Mouse (Mus musculus) gastrocnemius, postnatal 10 days (tissue): ENCODE measurements around the gene Azi2. TPM values are rescaled to one million over a fixed set of nuclear protein-coding genes. Genes with fewer than 3 reads are reported as not detected.

ENCODE experiments used
- DNase-seq: peaks from one replicate; pipeline ENCODE4 v3.0.0; 2021; ENCODE audit warnings: mixed read lengths
- long read RNA-seq, 2 experiments: library from polyadenylated mRNA; stranded (forward); transcript quantifications; one replicate each; pipeline ENCODE4 v2.0.0; 2021
- total RNA-seq, 2 experiments: library from RNA; stranded (reverse); gene quantifications; 2 replicates each; pipeline ENCODE4 v1.2.3; 2021

Gene Azi2
- 10 to 100 TPM; 46.5 to 48.8 TPM for total RNA-seq
- long read RNA-seq, experiment 1, transcript Azi2-201 (8 exons, 3,396 nt), result major isoform, 18 of 88 reads
- long read RNA-seq, experiment 1, partial matches to known transcripts, result 2 of 88 reads
- long read RNA-seq, experiment 1, other reads (novel, unspliced or antisense), result 68 of 88 reads
- long read RNA-seq, experiment 2, transcript Azi2-201 (8 exons, 3,396 nt), result major isoform, 11 of 61 reads
- long read RNA-seq, experiment 2, partial matches to known transcripts, result 3 of 61 reads
- long read RNA-seq, experiment 2, other reads (novel, unspliced or antisense), result 47 of 61 reads

GRCm38 (mm10) chr9:118040218-118041021, at the start of gene Azi2:
Gene Azi2 (plus strand): TSS chr9:118040499.
- DNase-seq, result peak; percentile 97

DNA sequence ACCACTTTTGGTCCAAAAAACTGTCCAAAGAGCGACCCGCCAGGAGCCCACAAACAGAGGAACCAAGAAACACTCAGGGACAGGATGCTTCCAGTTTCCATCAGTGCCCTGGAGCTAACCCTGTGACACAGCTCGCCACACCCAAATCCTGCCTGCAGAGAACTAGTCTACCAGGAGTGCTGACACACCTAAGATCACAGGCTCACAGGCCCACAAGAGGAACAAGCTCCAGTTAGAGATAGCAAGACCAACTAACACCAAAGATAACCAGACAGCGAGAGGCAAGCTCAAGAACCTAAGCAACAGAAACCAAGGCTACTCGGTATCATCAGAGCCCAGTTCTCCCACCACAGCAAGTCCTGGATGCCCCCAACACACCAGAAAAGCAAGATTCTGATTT, 43.7 kb upstream of the Azi2 start:
- no peak for DNase-seq

DNA sequence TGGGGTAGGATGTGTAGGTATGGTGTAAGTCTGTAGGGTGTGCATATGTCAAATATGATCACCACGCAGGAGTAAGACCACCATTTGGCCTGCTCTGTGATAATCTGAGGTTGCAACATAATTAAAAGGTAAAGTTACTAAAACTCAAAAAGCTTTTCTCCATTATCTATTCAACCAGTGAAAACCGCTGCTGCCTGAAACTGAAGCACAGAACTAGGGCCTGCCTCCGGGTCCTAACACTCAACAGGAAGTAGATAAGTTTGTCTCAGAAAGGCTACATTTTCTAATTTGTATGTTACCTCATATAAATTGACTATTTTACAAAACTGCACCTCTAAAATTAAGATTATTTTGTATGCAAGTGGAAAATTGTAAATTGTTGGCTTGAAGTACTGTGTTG, 38.8 kb upstream of the Azi2 start:
- no peak for DNase-seq

- no peak for DNase-seq
Observed at GRCm38 (mm10) chr9:118003218-118003886, 36.9 kb upstream of the Azi2 start.

DNA sequence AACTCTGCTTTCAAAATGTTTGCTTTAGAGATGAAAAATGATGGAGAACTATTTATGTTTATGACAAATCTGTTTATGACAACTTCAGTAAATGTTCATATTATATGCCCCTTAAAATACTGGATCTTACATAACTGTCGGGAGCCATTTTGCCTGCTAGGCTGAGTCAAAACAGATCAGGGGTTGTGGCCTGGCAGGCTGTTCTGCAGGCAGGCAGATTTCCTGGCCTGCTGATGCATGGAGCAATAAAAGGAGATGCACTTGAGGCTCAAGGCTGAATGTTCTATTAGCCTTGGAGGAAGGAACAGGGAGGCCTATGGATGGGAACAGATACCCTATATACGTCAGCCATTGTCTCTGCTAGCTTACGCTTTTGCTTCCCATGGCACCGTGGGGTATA, 36.4 kb upstream of the Azi2 start:
- DNase-seq, result no peak

DNA sequence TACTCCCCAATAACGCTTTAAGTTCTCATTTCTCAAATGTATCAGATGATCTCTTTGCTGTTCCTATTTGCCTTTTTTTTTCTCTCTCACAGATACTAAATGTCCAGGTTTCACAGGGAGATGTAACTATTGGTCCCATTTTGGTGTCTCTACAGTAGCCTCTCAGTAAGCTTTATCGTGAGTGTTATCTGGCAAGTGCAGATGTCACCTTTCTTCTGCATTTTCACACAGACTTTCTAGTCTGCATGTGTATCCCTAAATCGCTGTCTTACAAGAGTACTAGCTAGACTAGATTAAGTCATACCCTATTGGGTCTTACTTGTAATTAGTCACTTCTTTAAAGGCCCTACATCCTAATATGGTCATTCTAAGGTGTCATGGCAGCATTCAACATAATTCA, 27.4 kb upstream of the Azi2 start:
- DNase-seq, result no peak

GRCm38 (mm10) chr9:118024966-118025365, 15.3 kb upstream of the Azi2 start:
- DNase-seq, result no peak

GRCm38 (mm10) chr9:118029490-118029889, 10.8 kb upstream of the Azi2 start:
- DNase-seq, result no peak

DNA sequence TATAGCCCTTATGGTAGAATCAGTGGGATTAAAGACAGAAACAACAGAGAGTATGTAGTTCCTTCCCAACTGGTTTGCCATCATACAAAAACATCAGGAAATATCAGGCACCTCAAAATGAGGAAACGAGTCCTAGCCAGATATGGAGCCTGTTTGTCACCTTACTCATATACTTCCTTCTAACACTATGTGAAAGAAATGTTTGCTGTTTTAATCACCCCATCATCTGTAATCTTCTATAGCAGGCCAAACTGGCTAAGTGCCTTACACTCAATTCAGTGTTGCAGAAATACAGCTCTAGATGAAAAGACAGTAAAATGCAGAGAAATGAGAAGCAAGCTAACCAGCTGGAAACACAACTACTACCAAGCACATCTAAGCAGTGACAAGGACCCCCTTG, 10.0 kb upstream of the Azi2 start:
- no peak for DNase-seq

- no peak for DNase-seq
Observed at GRCm38 (mm10) chr9:118031694-118032093, 8.6 kb upstream of the Azi2 start.

DNA sequence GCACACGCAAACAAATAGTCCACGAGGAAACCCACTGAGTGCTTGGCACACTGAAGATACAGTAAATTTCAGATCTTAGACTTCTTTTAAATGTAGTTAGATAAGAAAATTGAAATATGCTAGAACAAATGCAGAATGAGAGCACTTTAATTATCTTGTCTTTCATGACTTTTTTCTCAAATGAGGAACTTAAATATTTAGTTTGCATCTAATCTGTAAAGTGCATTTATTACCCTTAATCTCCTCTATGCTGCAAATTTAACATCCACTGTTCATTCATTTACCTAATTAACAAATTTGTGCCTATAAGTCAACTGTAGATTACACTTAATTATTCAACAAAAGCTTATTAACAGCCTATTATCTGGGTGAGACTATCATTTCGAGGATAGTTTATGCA, 5.3 kb upstream of the Azi2 start:
- no peak for DNase-seq

- peak; percentile 15 for DNase-seq
Observed at GRCm38 (mm10) chr9:118041022-118041400, 712 bp downstream of the Azi2 start.

DNA sequence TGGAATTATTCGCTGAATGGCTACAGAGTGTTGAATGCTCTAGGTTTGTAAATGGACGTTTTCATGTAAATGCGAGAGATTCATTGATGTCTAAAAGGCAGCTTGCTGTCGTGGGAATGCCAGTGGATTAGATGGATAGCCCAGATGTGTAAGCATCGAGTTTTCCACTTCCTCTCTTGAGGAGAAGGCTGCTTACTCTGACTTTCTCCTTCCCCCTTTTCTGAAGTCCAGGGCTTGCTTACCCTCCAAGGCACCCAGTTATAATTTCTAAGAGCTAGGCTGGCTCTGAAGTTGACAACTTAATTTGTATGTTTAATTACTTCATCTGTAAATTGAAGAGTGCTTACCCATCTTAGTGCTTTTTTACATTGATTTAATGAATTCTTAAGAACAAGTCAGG, 1.3 kb downstream of the Azi2 start:
- no peak for DNase-seq

DNA sequence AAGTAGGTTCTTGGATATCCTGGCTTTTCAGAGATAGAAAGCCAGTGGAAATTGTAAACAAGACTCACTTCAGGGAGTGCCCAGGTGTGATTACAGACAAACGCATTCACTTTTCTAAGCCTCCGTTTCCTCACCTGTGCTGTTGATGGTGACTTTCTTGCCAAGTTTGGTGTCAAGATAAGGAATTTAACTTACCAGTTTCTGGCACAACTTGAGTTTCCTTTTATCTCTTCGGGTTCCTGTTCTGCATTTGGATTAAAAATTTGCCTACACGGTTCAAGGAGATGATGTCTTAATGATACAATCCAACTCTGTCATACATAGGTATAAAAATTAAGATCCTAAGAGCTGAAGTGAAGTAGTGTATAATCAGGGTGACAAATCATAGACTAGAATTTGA, 2.4 kb downstream of the Azi2 start:
- DNase-seq, result no peak

DNA sequence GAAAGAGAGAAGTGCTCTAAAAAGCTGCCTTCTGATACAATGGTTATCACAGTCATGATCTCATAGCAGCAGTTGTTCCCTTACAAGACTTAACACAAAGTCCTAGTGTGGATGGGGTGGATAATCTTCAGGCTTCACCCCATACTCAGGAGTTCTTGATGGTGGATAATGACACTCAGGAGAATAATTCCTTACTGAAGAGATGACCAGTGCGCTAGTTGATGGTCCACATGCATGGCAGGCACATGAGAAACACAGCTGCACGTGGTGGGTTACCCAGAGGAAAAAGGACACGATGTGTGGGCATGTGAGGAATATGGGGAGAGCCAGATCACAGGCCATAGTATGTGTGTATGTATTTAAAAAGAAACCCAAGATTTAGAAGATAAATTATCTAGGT, 3.3 kb downstream of the Azi2 start:
- DNase-seq, result no peak

DNA sequence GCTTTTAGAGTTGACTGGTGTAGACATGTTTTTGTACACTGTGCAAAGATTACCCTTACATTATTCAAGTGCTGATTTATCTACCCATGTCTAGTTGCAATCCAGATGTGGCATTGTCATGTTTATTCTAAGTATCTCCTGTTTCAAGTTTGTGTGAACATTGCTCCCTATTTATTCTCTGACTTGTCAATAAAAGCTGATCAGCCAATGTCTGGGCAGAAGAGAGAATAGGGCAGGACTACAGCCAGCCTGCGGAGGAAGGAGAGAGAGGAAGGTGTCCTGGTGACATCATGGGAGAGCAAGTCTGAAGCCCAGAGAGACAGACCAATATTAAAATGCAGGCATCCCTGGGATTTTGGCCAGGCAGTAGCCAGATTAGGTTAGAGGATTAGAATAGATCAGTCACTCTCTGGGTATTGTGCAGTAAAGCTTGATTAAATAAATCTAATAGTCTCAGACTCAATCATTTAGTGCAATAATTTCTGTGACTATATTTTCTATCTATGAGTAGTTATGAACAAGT, 4.8 kb downstream of the Azi2 start:
- no peak for DNase-seq

GRCm38 (mm10) chr9:118053286-118053685, 13.0 kb downstream of the Azi2 start:
- no peak for DNase-seq

DNA sequence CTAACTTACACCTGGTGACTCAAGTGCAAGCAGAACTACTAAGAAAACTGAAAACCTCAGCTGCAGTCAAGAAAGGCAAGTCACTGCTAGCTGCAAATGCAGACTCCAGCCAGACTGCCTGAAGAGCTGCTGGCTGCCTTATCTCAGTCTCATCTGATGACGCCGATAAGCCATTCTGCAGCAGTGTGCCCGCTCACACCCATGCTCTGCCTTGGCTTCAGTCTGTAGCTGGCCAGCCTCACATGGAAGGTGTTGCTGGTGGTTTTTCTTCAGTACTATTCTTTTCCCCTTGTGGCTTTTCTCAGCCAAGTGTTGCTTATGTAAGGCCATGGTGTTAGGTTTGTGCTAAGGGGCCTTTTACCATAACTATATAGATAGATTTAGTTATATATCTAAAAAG, 18.8 kb downstream of the Azi2 start:
- no peak for DNase-seq

- DNase-seq, result peak; percentile 19
Observed at GRCm38 (mm10) chr9:118070442-118070841, 30.1 kb downstream of the Azi2 start.

GRCm38 (mm10) chr9:118071337-118071736, 31.0 kb downstream of the Azi2 start:
- DNase-seq, result no peak

DNA sequence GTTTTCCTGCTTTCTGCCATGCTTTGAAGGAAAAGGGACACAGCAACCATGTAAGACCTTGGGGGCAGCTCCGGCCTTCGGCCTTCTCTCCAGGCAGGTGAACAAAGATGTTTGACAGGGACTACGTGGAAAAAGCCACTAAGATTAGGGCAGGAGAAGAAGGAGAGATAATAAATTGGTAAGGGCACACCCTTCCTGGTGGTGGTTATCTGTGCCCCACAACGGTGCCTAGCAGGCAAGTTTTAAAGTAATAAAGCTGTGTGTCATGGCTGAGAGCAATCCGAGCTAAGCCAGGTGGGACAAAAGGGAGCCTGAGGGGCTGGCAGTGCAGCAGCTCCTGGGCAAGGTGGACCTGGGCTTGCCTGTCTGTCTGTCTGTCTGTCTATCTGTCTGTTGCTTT, 31.8 kb downstream of the Azi2 start:
- DNase-seq, result no peak

DNA sequence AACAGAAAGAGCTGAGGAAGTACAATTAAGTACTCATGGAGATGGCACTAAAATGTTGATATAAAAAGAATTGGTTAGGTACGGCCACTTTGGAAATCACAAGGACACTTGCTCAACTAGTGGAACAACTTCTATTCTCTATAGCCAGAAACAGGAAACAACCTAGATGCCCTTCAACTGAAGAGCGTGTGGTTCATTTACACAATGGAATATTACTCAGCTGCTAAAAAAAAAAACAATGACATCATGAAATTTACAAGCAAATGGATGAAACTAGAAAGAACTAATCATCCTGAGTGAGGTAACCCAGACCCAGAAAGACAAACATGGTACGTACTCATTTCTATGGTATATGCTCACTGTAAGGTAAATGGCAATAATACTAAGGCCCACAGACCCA, 33.1 kb downstream of the Azi2 start:
- DNase-seq, result no peak
